Mouse (Mus musculus) lung, embryonic 14.5 days (tissue): ENCODE results near the gene Megf8. TPM values are rescaled to one million over a fixed set of nuclear protein-coding genes. Genes with fewer than 3 reads are reported as not detected.
A peak's percentile ranks its signal among the peaks of the same experiment; 100 is the strongest.

ENCODE experiments used
- ATAC-seq: fragments of 200-750 bp; cut with Nextera tagmentation; 2 replicates; pipeline ENCODE4 v1.8.0; 2017; ENCODE audit warnings: mild to moderate bottlenecking, moderate TSS enrichment, moderate library complexity; ENCODE audit not compliant: insufficient read depth
- DNase-seq: peaks from one replicate; pipeline ENCODE4 v3.0.0-alpha.2; 2015
- H3K27ac ChIP-seq: fragments of 300-500 bp; sonication (generic); 2 replicates; pipeline ENCODE4 v1.5.1; 2014; ENCODE audit warnings: low read depth, mild to moderate bottlenecking, moderate library complexity
- H3K27me3 ChIP-seq: fragments of 300-500 bp; sonication (generic); 2 replicates; pipeline ENCODE4 v1.6.1; 2014; ENCODE audit warnings: low read length, control low read depth; ENCODE audit not compliant: insufficient read depth
- H3K36me3 ChIP-seq: fragments of 300-500 bp; sonication (generic); 2 replicates; pipeline ENCODE4 v1.6.1; 2014; ENCODE audit warnings: control low read depth; ENCODE audit not compliant: insufficient read depth
- H3K4me1 ChIP-seq: fragments of 300-500 bp; sonication (generic); 2 replicates; pipeline ENCODE4 v1.6.1; 2014; ENCODE audit warnings: antibody characterized with exemption, control low read depth; ENCODE audit not compliant: insufficient read depth
- H3K4me2 ChIP-seq: fragments of 300-500 bp; sonication (generic); 2 replicates; pipeline ENCODE4 v1.6.1; 2014; ENCODE audit warnings: mild to moderate bottlenecking
- H3K4me3 ChIP-seq: fragments of 300-500 bp; sonication (generic); 2 replicates; pipeline ENCODE4 v1.5.1; 2014; ENCODE audit warnings: low read depth, low read length
- H3K9ac ChIP-seq: fragments of 300-500 bp; sonication (generic); 2 replicates; pipeline ENCODE4 v1.6.1; 2014
- H3K9me3 ChIP-seq: fragments of 300-500 bp; sonication (generic); 2 replicates; pipeline ENCODE4 v1.6.1; 2016; ENCODE audit warnings: low read depth, low read length, control low read depth
- CTCF ChIP-seq: IDR thresholded peaks from 2 replicates; pipeline ENCODE4 v1.5.1; 2016; ENCODE audit warnings: antibody characterized with exemption, low read depth
- WGBS: fragments of 180-500 bp; shearing (Covaris S2); extraction: QIAGEN DNeasy Blood & Tissue Kit; methylation state at CpG from one replicate; pipeline ENCODE4 v1.1.7; 2014; 5-methylcytosine and 5-hydroxymethylcytosine counted together
- polyA plus RNA-seq: library from polyadenylated mRNA; unstranded; fragments of >200 nt; fragmentation: Nextera tagmentation; extraction: Ambion mirVana; gene quantifications from 2 replicates; pipeline ENCODE4 v1.2.1, GENCODE M21; 2014

Gene Megf8
- polyA plus RNA-seq, 1 experiment from 2014 or later: 14.9 TPM

- DNase-seq: no peak
- H3K4me2 ChIP-seq: no peak overlapping the region
- no peak overlapping the region for H3K9ac ChIP-seq
- no peak for TF ChIP-seq CTCF
- WGBS: 64% methylated on average over 7 of the region's 7 CpGs
- H3K9me3 ChIP-seq: no peaks in the 10 kb centered on the region
- no peak overlapping the region for H3K4me3 ChIP-seq
- no peak overlapping the region for H3K27ac ChIP-seq
- no peaks in the 10 kb centered on the region for H3K4me1 ChIP-seq
- ATAC-seq: no peak
- no peaks in the 10 kb centered on the region for H3K27me3 ChIP-seq
- H3K36me3 ChIP-seq: no peaks in the 10 kb centered on the region
These were observed 89.5 kb downstream of the Megf8 start for GRCm38 (mm10) chr7:25406468-25406867.

GRCm38 (mm10) chr7:25409114-25409760 is 92.3 kb downstream of the Megf8 start:
- no peak overlapping the region for H3K9ac ChIP-seq
- no peaks in the 10 kb centered on the region for H3K4me1 ChIP-seq
- H3K27ac ChIP-seq: no peak overlapping the region
- no peaks in the 10 kb centered on the region for H3K9me3 ChIP-seq
- peak; percentile 72 for DNase-seq
- no peak overlapping the region for H3K4me2 ChIP-seq
- no peaks in the 10 kb centered on the region for H3K36me3 ChIP-seq
- no peak overlapping the region for H3K4me3 ChIP-seq
- no peaks in the 10 kb centered on the region for H3K27me3 ChIP-seq
- WGBS: 39% methylated on average over 4 of the region's 4 CpGs
- ATAC-seq: no peak
- TF ChIP-seq CTCF: peak; percentile 52

DNA sequence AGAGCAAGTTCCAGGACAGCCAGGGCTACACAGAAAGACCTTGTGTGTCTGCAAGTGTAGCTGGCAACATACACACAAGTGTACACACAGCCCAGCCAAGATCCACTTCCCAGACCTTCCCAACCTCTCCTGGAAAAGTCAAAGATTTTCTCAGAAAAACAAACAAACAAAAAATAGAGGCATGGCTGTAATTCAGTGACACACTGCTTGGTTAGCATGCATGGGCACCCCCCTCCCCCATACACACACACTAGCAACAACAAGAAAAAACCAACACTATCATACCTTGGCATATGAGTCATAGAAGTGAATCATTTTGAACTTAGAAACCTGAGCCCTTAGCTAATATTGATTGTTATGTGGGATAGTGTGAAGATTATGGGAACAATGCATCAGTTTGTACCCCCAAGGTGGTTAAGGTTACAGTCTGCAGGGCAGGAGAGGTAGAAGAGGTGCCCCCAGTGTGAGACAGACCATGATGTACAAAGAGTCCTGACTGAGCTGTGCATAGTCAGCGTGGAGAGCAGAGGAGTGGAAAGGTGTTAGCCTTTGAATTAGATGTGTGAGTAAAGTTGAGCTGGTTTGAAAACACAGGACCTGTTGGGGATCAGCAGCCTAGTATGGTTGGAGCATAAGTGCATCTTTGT is 94.1 kb downstream of the Megf8 start:
- 74% methylated on average over 1 of the region's 1 CpGs for WGBS
- no peak for DNase-seq
- no peak for ATAC-seq
- Histone ChIP-seq H3K9me3 (no peaks in the 10 kb centered on the region), H3K9ac (no peak overlapping the region), H3K4me2 (no peak overlapping the region), H3K36me3 (no peaks in the 10 kb centered on the region), H3K27ac (no peak overlapping the region), H3K27me3 (no peaks in the 10 kb centered on the region), H3K4me1 (no peaks in the 10 kb centered on the region), H3K4me3 (no peak overlapping the region)
- no peak for TF ChIP-seq CTCF

DNA sequence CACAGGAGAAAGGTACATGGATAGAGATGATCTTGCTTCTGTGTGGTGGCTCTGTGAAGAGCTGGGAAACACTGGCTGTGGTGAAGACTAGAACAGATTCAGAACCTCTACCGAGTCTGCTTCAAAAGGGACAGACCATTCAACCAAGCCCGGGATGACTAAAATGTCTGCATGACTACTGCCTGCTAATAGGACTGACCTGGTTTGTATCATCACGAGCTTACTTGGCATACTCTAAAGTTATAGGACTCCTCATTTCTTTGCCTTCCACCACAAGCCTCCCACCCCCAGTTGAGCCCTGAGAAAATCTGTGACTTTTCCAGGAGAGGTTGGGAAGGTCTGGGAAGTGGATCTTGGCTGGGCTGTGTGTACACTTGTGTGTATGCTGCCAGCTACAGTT is 94.9 kb downstream of the Megf8 start:
- WGBS: 92% methylated on average over 3 of the region's 3 CpGs
- no peak for TF ChIP-seq CTCF
- DNase-seq: no peak

DNA sequence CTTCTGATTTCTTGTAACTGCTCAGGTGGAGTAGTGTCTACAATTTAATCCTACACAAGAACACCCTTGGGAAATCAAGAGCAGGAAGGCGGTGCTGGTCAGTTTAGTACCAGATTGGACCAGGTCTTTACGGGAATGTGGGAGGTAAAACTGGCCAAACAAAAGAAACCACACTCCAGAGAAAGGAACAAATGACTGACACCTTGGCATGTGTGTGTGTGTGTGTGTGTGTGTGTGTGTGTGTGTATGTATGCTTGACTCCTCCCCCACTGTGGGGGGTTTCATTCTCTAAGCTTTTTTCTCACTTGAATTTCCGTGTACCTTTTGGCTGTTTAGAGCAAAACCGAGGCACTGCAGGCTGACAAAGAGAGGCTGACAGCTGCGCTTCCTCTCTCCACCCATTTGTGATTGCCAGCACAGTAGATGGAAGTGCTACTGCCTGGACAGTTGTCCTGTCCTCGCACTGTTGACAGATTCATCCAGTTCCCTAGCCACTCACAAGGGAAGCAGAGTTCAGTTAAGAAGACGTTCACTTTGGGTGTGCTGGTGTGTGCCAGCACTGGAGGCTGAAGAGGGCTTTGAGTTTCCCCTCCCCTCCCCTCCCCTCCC is 96.0 kb downstream of the Megf8 start, which contains the start of gene Cxcl17:
TSS of gene Cxcl17 (minus strand) at position 54 of the 609 bp plus-strand sequence.
- Histone ChIP-seq H3K4me2 (no peak within 1 kb of the TSS), H3K4me3 (no peak within 1 kb of the TSS), H3K9me3 (no peaks in the 10 kb centered on the region), H3K27ac (no peak within 1 kb of the TSS), H3K4me1 (no peaks in the 10 kb centered on the region), H3K27me3 (no peaks in the 10 kb centered on the region), H3K36me3 (no peaks in the 10 kb centered on the region), H3K9ac (no peak within 1 kb of the TSS)
- WGBS: 38% methylated on average over 7 of the region's 7 CpGs
- DNase-seq (peak; percentile 28), ATAC-seq (no peak)
- TF ChIP-seq CTCF: no peak

More for the DNA sequence above, 94.9 kb downstream of the Megf8 start:
- no peaks in the 10 kb centered on the region for H3K4me1 ChIP-seq
- H3K4me3 ChIP-seq: no peak overlapping the region
- no peaks in the 10 kb centered on the region for H3K27me3 ChIP-seq
- H3K9ac ChIP-seq: no peak overlapping the region
- H3K27ac ChIP-seq: no peak overlapping the region
- no peak overlapping the region for H3K4me2 ChIP-seq
- ATAC-seq: no peak
- no peaks in the 10 kb centered on the region for H3K9me3 ChIP-seq
- H3K36me3 ChIP-seq: no peaks in the 10 kb centered on the region

Other genes with a start within 250 kb of the Megf8 start
- gene Grik5, start 244.8 kb upstream of the Megf8 start, polyA plus RNA-seq: 6.7 and 6.8 TPM in 2 replicates
- 29.9 and 30.7 TPM in 2 replicates for gene Zfp574, start 244.6 kb upstream of the Megf8 start, polyA plus RNA-seq
- gene Pou2f2, start 137.4 kb upstream of the Megf8 start, polyA plus RNA-seq: 0.28 and 0.42 TPM in 2 replicates
- 5.2 and 6.7 TPM in 2 replicates for gene Dedd2, start 96.5 kb upstream of the Megf8 start, polyA plus RNA-seq
- 3.5 and 3.8 TPM in 2 replicates for gene Zfp526, start 95.7 kb upstream of the Megf8 start, polyA plus RNA-seq
- 14.6 and 14.9 TPM in 2 replicates for gene Gsk3a, start 79.3 kb upstream of the Megf8 start, polyA plus RNA-seq
- 24.5 and 26.6 TPM in 2 replicates for gene Erf, start 66.4 kb upstream of the Megf8 start, polyA plus RNA-seq
- gene Cic, start 49.5 kb upstream of the Megf8 start, polyA plus RNA-seq: 31.1 and 39.1 TPM in 2 replicates
- gene Pafah1b3, start 19.2 kb upstream of the Megf8 start, polyA plus RNA-seq: 175 and 183 TPM in 2 replicates
- gene Prr19, start 15.8 kb upstream of the Megf8 start, polyA plus RNA-seq: 0.26 and 0.29 TPM in 2 replicates
- 0.25 TPM in 1 of 2 replicates, not detected in the other for gene Tmem145, start 11.1 kb upstream of the Megf8 start, polyA plus RNA-seq
- not detected in 2 replicates for gene Cnfn, start 52.6 kb downstream of the Megf8 start, polyA plus RNA-seq
- gene Lipe, start 81.5 kb downstream of the Megf8 start, polyA plus RNA-seq: 3.8 and 4.0 TPM in 2 replicates
- not detected in 2 replicates for gene Cxcl17, start 95.7 kb downstream of the Megf8 start, polyA plus RNA-seq
- 2.3 and 2.7 TPM in 2 replicates for gene Ceacam1, start 160.4 kb downstream of the Megf8 start, polyA plus RNA-seq
- 0.11 TPM in 1 of 2 replicates, not detected in the other for gene Ceacam2, start 222.7 kb downstream of the Megf8 start, polyA plus RNA-seq